Mouse (Mus musculus) embryonic fibroblast, embryonic 13.5 days (primary cell): ENCODE data around the gene Spryd4. TPM values are rescaled to one million over a fixed set of nuclear protein-coding genes. Genes with fewer than 3 reads are reported as not detected.

Source experiments
- H3K27ac ChIP-seq: 2 replicates; pipeline ENCODE4 v1.5.1; 2012; ENCODE audit warnings: low read length, control low read depth, inconsistent platforms; ENCODE audit not compliant: insufficient read depth
- H3K4me1 ChIP-seq: 2 replicates; pipeline ENCODE4 v1.6.1; 2011; ENCODE audit warnings: low read length; ENCODE audit not compliant: control insufficient read depth, insufficient read depth
- H3K4me3 ChIP-seq: 2 replicates; pipeline ENCODE4 v1.5.1; 2011; ENCODE audit warnings: mild to moderate bottlenecking, control low read depth, low read length; ENCODE audit not compliant: insufficient read depth
- CTCF ChIP-seq: IDR thresholded peaks from 2 replicates; pipeline ENCODE4 v1.5.1; 2011; ENCODE audit warnings: mild to moderate bottlenecking, control low read depth, low read length, moderate library complexity, borderline replicate concordance; ENCODE audit not compliant: insufficient read depth
- POLR2A ChIP-seq: IDR thresholded peaks from 2 replicates; pipeline ENCODE4 v1.6.1; 2011; ENCODE audit warnings: low read depth, mild to moderate bottlenecking, control low read depth, low read length, moderate library complexity
- polyA plus RNA-seq: library from polyadenylated mRNA; stranded (reverse); fragments of >200 nt; gene quantifications from 2 replicates; pipeline ENCODE4 v1.2.4, GENCODE M21; 2011; ENCODE audit warnings: low read depth; ENCODE audit not compliant: missing spikeins, insufficient read length

Gene Spryd4
- polyA plus RNA-seq, 1 experiment, result 14.5 TPM

GRCm38 (mm10) chr10:128191472-128191871 is 20.1 kb downstream of the Spryd4 start:
- no peak overlapping the region for H3K27ac ChIP-seq
- H3K4me1 ChIP-seq, result no peaks in the 10 kb centered on the region
- no peak overlapping the region for H3K4me3 ChIP-seq
- TF ChIP-seq POLR2A, result no peak
- TF ChIP-seq CTCF, result no peak

- peaks cover 4% of the 10 kb centered on the region; the same call in 1 of the 2 replicates for H3K4me1 ChIP-seq
- no peak overlapping the region for H3K27ac ChIP-seq
- no peak overlapping the region for H3K4me3 ChIP-seq
- TF ChIP-seq POLR2A, result no peak
- TF ChIP-seq CTCF, result peak; percentile 22; the same call in 1 of the 2 replicates
Measured at GRCm38 (mm10) chr10:128188242-128188877, 23.2 kb downstream of the Spryd4 start.

- peaks cover 4% of the 10 kb centered on the region; the same call in 1 of the 2 replicates for H3K4me1 ChIP-seq
- H3K4me3 ChIP-seq, result no peak overlapping the region
- no peak overlapping the region for H3K27ac ChIP-seq
- TF ChIP-seq POLR2A (no peak), CTCF (no peak)
Measured at GRCm38 (mm10) chr10:128187181-128187605, 24.4 kb downstream of the Spryd4 start.

GRCm38 (mm10) chr10:128185959-128186358 is 25.6 kb downstream of the Spryd4 start:
- Histone ChIP-seq H3K4me3 (no peak overlapping the region), H3K4me1 (peaks cover 4% of the 10 kb centered on the region; the same call in 1 of the 2 replicates), H3K27ac (no peak overlapping the region)
- TF ChIP-seq CTCF, result peak; percentile 61
- TF ChIP-seq POLR2A, result no peak

- H3K27ac ChIP-seq, result peak overlapping the region; percentile 21
- TF ChIP-seq POLR2A, result no peak
- TF ChIP-seq CTCF, result no peak
- H3K4me1 ChIP-seq, result peaks cover 4% of the 10 kb centered on the region; the same call in 1 of the 2 replicates
- H3K4me3 ChIP-seq, result no peak overlapping the region
Measured at GRCm38 (mm10) chr10:128185277-128185940, 26.2 kb downstream of the Spryd4 start.

- Histone ChIP-seq H3K27ac (peak overlapping the region; percentile 88), H3K4me1 (peaks cover 4% of the 10 kb centered on the region; the same call in 1 of the 2 replicates), H3K4me3 (no peak overlapping the region)
- TF ChIP-seq CTCF (no peak), POLR2A (no peak)
Measured at GRCm38 (mm10) chr10:128184296-128184695, 27.3 kb downstream of the Spryd4 start.

GRCm38 (mm10) chr10:128179989-128180388 is 31.6 kb downstream of the Spryd4 start, which contains the start of gene Rbms2:
Gene Rbms2, minus strand, starts transcription at chr10:128180297.
- TF ChIP-seq POLR2A (peak; percentile 57), CTCF (no peak)
- Histone ChIP-seq H3K4me3 (peak within 1 kb of the TSS; percentile 30), H3K27ac (peak within 1 kb of the TSS; percentile 28), H3K4me1 (peaks cover 4% of the 10 kb centered on the region; the same call in 1 of the 2 replicates)

GRCm38 (mm10) chr10:128177316-128177715 is 34.3 kb downstream of the Spryd4 start:
- Histone ChIP-seq H3K27ac (peak overlapping the region; percentile 25), H3K4me1 (peaks cover 8% of the 10 kb centered on the region), H3K4me3 (no peak overlapping the region)
- TF ChIP-seq CTCF (no peak), POLR2A (no peak)

- TF ChIP-seq CTCF (no peak), POLR2A (peak; percentile 49)
- Histone ChIP-seq H3K4me1 (peaks cover 8% of the 10 kb centered on the region), H3K27ac (peak overlapping the region; percentile 97), H3K4me3 (peak overlapping the region; percentile 81)
Measured at GRCm38 (mm10) chr10:128175996-128176755, 35.4 kb downstream of the Spryd4 start.
